Mouse (Mus musculus) ovary, postnatal 14 days (tissue): ENCODE results near the gene Serpina1a.
A peak's percentile ranks its signal among the peaks of the same experiment; 100 is the strongest.
"Not testable (repeated sequence)": the region's sequence is repeated elsewhere in the genome, so short reads cannot be mapped to it uniquely, and the experiment has no call there.

Source experiments
- DNase-seq: peaks from one replicate; pipeline ENCODE4 v3.0.0; 2022; ENCODE audit warnings: low spot score

Gene Serpina1a

DNA sequence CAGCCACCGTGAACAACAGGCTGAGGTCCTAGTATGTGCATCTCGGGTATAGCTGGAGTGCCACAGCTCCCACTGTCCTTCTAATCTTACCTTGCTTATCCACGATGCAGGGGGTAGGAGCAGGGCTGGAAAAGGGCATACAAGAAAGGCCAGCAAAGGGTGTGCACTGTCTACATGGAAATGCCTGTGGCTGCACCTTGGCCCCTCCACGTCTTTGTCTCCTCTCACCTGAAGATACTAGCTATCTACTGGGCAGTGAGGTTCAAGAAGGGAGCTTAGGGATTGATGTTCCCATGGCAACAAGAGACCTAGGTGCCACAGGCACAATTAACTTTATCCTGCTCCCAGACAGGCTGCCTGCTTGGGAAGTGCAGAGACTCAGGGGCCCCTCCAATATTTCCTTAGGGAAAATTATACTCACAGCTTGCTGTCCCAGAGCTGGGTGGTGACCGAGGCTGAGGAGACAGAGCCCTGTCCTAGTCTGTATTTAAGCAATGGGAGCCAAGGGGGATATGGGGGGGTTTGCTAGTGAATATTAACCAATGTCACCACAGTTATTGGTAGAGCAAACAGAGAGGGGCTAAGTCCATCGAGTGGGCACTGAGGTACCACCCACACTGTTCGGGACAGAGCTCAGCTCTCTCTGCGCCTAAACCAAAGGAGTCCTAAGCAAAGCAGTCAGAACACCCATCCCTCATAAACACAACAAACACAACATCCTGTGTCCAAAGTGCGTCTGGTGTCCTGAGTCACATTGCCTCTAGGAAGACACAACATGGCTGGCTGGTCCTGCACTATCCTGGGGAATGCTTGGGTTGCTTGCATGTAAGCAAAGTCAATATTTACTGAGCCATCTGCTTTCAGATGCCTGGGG is at the start of gene Serpina1a:
Gene Serpina1a (minus strand): TSS at position 462 of the 874 bp plus-strand sequence.
- not testable (repeated sequence) for DNase-seq

DNA sequence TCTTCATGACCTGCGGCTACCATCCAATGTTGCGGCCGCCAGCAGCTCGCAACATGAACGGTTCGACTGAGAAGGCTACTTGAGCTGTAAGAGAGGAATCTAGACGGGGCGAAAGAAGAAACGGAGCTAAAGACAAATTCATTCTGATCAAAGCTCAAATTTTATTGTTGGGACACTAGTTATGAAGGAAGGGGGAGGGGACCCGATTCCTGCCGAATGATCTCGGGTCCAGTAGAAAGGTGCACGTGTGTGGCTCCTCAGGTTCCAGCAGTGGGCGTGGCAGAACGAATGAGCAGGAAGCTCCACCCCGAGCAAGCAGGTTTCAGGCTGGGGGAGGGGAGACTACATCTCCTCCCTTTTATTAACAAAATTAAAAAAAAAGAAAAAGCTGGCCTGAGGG is 45.8 kb upstream of the Serpina1a start:
- not testable (repeated sequence) for DNase-seq

DNA sequence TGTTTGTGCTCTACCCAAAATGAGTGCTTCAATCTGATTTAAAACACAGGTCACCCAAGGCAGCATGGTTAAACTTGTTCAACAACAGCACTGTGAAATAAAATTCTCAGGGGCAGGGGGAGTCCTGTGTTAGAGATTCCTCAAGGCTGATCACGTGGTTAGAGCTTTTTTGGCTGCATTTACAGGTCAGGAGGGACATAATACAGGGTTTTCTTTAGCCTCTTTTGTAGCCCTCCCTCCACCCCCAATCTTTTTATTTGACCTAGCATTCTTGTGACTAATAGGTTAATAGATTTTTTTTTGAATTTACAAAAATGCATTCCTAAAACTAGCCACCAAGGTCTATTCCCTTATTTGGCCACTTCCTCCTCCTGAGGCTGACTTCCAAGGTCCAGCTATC is 44.4 kb upstream of the Serpina1a start:
- not testable (repeated sequence) for DNase-seq

DNA sequence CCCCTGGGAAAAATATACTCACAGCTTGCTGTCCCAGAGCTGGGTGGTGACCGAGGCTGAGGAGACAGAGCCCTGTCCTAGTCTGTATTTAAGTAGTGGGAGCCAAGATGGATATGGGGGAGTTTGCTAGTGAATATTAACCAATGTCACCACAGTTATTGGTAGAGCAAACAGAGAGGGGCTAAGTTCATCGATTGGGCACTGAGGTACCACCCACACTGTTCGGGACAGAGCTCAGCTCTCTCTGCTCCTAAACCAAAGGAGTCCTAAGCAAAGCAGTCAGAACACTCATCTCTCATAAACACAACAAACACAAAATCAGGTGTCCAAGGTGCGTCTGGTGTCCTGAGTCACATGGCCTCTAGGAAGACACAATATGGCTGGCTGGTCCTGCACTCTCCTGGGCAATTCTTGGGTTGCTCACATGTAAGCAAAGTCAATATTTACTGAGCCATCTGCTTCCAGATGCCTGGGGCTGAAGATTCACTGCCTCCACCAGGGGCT is 41.5 kb upstream of the Serpina1a start, which contains the start of gene Serpina1c:
Gene Serpina1c (minus strand): TSS at position 51 of the 504 bp plus-strand sequence.
- not testable (repeated sequence) for DNase-seq

DNA sequence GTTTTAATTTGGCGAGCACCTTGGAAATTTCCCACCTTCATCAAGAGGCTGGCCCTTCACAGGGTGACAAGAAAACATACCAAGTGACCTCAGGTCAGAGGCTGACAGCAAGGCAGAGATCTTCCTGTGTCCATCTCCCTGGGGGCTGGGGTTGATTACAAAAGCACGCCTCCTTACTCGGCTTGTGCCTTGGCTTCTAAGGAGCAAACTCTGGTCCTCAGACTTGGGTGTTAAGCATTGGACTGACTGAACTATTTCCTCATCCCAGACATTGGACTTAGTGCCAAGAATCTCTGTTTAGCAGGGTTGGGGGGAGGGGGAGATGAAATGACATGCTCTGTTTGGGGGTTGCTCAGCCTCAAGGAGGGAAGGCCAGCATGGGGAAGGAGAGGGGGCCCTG is 38.6 kb upstream of the Serpina1a start:
- not testable (repeated sequence) for DNase-seq

DNA sequence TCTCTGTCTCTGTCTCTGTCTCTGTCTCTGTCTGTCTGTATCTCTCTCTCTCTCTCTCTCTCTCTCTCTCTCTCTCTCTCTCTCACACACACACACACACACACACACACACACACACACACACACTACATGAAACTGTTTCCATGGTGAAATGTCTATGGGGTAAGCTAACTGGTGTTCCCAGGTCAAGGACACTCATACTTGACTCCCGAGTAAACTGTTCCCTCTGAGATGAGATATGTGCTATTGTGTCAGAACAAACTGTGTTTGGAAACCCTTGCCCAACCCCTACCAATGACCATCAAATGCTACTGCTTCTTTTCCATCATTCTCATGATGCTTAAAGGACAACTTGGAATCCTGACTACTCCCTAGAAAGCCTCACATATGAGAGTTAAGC is 3.5 kb upstream of the Serpina1a start:
- DNase-seq = not testable (repeated sequence)

DNA sequence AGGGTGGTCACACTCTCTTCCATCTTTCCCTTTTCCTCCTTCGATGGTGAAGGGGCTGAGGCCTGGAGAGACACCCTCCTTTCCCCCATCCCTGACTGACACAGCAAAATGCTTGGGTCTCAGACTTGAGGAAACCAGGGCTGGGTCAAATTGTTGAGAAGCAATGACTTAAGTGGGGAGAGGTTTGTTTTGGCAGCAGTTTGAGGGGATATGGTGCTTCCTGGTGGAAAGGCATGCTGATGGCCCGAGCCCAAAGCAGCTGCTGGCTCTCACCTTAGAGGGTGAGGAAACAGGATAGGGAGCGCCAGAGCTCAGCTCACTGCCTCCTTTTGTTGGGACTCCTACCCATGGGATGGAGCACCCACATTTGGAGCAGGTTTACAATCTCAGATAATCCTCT is 2.4 kb downstream of the Serpina1a start:
- no peak for DNase-seq

DNA sequence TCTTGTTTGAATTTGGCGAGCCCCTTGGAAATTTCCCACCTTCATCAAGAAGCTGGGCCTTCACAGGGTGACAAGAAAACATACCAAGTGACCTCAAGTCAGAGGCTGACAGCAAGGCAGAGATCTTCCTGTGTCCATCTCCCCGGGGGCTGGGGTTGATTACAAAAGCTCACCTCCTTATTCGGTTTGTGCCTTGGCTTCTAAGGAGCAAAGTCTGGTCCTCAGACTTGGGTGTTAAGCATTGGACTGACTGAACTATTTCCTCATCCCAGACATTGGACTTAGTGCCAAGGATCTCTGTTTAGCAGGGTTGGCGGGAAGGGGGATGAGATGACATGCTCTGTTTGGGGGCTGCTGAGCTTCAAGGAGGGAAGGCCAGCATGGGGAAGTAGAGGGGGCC is 2.8 kb downstream of the Serpina1a start:
- DNase-seq = not testable (repeated sequence)

DNA sequence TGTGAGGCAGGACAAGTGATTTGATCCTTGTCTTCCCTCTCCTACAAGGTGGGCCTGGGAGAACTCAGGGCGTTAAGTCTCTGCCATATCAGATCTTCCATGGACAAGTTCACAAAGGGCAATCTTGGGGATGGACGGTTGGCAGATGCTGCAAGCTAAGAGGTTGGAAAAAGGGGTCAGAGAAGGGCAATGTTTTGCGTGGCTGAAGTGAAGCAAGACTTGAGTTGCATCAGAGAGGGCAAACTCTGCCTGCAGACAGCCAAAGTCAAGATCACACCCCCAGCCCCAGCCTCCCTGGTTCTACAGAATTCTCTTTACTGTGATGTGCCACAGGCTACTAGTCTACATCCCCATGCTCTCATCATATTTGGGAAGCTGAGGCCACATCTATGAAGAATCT is 3.8 kb downstream of the Serpina1a start:
- not testable (repeated sequence) for DNase-seq

DNA sequence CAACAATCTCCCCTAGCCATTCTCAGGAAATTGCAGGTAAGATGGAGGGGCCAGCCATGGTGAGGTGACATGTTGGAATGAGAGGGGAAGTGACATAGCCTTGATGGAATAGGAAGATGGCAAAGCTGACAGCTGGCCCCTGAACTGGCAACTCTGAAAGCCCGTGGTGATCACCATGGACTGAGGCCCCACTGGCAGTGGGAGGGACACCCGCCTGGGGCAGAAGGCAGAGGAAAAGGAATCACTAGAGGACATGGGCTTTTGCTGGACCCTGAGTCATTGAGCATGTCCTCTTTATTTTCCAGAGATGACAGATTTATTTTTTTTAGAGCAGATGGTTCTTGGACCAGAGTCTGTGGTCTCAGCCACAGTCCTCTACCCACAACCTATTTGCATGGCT is 10.3 kb downstream of the Serpina1a start:
- not testable (repeated sequence) for DNase-seq

DNA sequence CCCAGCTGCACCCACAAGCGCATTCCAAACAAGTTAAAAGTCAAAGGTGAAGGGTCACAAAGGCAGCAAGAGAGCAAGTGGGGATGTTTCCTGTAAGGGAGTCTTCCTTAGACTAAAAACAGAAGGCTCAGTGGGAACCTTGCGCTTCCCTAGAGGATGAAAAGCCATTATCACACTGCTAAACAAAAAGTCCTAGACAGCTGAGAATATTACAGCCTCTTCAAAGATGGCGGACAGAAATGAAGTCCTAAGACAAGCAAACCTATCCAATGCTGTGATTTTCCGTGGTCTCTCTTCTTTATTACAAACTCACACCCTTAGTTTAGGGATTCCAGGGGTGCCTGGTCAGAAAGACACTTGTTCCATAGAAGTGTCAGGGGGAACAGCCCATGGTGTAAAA is 33.1 kb downstream of the Serpina1a start, which contains the start of gene Serpina1b:
Gene Serpina1b (minus strand): TSS at position 101 of the 400 bp plus-strand sequence.
- not testable (repeated sequence) for DNase-seq

DNA sequence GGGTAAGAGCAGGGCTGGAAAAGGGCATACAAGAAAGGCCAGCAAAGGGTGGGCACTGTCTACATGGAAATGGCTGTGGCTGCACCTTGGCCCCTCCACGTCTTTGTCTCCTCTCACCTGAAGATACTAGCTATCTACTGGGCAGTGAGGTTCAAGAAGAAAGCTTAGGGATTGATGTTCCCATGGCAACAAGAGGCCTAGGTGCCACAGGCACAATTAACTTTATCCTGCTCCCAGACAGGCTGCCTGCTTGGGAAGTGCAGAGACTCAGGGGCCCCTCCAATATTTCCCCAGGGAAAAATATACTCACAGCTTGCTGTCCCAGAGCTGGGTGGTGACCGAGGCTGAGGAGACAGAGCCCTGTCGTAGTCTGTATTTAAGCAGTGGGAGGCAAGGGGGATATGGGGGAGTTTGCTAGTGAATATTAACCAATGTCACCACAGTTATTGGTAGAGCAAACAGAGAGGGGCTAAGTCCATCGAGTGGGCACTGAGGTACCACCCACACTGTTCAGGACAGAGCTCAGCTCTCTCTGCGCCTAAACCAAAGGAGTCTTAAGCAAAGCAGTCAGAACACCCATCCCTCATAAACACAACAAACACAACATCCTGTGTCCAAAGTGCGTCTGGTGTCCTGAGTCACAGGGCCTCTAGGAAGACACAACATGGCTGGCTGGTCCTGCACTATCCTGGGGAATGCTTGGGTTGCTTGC is 35.5 kb downstream of the Serpina1a start:
- DNase-seq = not testable (repeated sequence)

DNA sequence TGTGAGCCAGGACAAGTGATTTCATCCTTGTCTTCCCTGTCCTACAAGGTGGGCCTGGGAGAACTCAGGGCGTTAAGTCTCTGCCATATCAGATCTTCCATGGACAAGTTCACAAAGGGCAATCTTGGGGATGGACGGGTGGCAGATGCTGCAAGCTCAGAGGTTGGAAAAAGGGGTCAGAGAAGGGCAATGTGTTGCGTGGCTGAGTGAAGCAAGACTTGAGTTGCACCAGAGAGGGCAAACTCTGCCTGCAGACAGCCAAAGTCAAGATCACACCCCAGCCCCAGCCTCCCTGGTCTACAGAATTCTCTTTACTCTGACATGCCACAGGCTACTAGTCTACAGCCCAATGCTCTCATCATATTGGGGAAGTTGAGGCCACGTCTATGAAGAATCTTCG is 39.5 kb downstream of the Serpina1a start:
- DNase-seq = peak; percentile 5
